Mouse (Mus musculus): ENCODE results near the gene Gsta4.
"Not testable (repeated sequence)": the region's sequence is repeated elsewhere in the genome, so short reads cannot be mapped to it uniquely, and the experiment has no call there.

Gene Gsta4

DNA sequence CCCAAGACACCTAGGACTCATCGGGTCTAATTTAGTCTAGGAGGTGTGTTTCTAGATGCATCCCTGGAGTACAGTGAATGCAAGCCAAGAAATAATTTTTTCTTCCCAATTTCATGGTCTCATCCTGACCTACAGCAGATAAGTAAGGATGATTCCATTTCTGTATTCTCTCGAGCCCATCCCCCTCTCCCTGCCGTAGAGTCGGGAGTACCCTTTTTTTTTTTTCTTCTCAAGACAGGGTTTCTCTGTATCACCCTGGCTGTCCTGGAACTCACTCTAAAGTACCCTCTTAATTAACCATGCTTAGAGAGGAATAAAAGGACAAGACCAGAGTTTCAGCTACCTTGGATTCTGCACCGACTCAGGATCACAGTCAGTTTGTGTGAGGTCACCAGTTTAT is 4.4 kb upstream of the Gsta4 start:
- no peak for DNase-seq (ENCODE audit: low read depth, low spot score)

DNA sequence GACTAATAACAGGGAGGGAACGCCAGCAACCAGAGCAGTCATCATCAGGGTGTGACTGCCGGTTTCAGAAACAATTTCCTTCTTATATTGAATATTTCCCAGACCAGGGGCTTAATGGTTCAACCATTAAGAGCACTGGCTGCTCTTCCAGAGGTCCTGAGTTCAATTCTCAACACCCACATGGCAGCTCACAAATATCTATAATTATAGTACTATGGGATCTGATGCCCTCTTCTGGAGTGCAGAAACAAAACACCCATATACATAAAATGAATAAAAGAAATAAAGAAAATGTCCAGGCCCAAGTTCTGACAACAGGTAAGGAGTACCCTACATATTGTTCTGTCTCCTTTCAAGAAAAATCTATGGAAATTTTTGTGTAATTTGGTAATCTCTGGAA is 3.5 kb upstream of the Gsta4 start:
- no peak for DNase-seq (ENCODE audit: low read depth, low spot score)

DNA sequence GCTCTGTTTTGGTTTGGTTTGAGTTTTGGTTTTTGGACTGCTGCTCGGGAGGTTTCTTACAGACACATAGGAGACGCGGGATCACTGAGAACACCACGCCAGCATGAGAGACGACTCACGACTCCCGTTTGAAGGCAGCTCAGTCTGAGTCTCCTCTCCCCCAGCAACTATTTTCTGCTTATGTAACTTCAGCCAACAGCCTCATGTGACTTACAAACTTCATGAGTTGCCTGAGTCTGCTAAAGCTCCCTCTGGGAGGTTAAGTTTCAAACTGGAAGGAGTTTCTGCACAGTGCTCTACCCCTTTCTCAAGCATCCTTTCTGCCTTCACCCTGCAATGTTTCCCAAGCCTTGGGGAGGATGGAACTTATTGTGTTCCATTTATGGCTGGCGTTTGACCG is 3.1 kb downstream of the Gsta4 start:
- peak; percentile 63 for DNase-seq (ENCODE audit: low read depth, low spot score)

DNA sequence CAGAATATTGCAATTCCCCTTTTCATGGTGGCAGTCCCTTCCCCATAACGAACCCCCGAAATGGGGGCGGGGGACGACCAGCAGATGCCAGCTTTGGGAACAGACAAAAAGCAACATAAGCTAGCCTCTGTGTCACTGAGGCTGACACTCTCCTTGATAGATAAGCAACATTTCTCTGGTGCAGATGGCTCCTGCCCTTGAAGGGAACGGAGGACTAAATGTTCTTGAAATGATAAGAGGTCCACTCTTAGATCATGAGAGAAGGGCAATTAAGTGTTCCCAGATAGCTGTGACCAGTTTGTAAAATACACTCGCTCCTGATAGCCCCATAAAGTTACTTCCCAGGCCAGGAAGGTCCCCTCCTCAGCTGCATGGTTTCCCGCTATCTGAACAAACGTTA is 6.3 kb downstream of the Gsta4 start:
- DNase-seq (ENCODE audit: low read depth, low spot score): no peak

DNA sequence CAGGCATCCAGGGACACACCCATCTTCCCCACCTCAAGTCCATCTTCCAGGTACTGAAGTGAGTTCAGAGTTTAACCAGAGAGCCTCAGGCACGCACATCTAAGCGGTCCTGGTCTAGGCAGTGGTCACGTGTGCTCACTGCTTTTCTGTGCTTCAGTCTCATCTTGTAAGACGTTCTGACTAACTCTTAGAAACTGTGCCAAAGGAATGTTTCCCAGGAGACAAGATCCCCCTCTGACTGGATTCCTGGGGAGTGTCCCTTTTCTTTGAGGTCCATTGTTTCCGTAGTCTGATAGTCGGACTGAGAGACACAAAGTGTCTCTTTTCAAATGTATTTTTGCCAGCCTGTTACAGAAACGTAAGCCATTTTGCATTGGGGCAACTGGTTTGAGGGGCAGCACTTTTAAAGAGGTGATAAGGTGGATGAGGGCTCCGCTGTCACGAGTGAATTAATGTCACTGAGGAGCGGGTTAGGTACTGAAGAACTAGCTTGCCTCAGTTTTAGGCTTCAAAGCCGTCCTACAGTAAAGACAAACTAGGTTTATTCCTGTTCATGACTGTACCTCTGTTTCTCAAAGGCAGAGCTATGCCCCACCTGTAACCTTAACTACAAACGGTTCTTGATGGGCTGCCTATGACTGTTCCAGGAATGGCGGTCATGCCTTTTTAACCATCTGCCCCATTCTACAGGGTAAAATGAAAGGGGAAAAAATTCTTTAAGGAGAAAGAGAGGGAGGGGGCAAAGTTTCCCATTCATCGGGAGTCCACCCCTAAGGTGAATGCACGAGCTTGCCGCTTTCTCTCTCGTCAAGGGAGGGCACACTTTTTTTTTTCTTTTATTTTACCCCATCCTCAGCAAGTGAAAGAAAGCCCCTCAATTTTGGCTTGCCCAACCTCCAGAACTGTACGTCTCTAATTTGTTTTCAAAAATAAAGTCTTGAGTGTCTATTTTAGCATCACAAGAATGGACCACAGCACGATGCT is 8.4 kb downstream of the Gsta4 start:
- DNase-seq (ENCODE audit: low read depth, low spot score): no peak

DNA sequence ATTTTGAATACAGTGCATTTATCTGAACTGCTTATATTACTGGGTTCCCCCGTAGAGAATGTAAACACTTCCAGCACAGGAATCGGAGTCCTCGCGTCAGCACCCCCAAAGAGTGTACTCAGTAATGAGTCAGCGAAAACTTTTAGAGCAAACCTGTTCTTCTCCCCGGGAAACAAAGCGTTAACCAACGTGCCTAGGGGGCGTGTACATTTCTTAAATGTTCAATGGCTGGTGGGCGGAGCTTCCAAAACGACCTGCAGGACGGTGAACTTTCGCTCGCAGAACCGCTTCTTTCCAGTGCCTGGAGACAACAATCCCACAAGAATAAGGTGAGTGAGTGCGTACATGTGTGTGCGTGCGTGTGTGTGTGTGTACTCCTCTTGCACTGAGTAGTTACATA is 9.2 kb downstream of the Gsta4 start:
- DNase-seq (ENCODE audit: low read depth, low spot score): peak; percentile 27

DNA sequence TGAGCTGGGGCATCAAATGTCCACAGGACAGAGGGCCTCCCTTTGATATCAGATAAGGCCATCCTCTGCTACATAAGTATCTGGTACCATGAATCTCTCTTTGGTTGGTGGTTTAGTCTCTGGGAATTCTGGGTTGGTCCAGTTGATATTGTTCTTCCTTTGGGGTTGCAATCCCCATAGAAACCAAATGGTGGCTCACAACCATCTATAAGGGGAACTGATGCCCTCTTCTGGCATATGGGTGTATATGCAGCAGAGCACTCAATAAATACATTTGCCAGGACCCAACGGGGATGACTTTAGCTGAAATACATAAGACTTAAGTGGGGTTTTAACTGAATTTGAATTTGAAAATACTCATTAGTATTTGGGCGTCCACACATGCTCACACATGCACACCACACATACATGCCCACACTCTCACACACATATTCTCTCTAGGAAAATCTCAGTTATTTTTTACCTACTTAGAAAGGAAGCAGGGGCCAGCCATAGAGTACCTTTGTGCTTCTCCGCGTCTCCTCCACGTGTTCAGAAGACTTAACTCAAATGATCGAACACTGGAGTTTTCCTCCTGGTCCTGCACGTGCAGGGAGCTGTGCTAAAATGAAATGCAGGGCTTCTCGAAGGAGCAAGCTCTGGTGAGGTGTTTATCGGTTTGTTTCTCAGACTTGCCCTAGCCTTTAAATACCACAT is 11.5 kb downstream of the Gsta4 start:
- DNase-seq (ENCODE audit: low read depth, low spot score): peak; percentile 63

DNA sequence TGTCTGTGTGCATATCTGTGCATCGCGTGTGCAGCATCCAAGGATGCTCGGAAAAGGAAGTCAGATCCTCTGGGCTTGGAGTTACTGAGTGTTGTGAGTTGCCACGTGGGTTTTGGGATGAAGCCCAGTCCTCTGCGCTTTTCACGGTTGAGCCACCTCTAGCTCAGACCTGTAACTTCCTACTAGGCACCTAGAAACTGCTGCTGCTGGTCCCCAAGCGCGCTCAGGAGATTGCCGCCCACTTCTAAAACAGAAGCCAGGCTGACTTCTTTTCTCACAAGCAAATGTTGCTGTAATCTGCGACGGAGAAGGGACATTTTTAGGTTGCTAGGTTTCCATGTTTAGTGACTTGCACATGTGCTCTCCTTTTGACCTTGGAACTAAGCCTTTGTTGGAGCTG is 12.5 kb downstream of the Gsta4 start:
- no peak for DNase-seq (ENCODE audit: low read depth, low spot score)

DNA sequence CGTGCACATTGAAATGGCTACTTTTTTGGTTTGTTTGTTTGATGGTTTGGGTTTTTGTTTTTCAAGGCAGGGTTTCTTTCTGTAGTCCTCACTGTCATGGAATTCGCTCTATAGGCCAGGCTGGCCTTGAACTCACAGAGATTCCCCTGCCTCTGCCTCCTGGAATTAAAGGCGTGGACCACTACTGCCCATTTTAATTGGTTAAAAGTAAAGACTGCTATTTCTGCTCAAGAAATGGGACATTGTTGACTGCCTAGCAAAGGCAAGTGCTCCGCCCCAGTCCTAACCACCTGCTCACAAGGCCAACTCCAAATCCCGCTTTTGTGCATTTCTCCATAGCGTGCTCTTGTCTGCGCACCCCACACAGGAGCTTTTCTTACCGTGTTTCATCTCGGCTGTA is 15.2 kb downstream of the Gsta4 start:
- DNase-seq (ENCODE audit: low read depth, low spot score): no peak

DNA sequence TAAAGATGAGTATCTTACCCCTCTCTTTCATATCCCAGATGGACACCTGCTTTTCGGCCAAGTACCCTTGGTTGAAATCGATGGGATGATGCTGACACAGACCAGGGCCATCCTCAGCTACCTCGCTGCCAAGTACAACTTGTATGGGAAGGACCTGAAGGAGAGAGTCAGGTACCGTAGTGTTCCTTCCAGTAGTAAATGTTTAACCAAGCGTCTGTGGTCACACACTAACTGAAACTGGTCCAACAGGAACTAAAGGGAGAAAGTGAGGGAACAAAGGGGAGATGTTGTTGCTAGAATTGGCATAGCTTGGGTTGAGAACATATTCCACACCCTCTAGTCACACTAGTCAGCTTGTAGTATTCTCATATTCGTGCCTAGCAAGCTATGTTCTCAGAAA is 21.6 kb downstream of the Gsta4 start:
- no peak for DNase-seq (ENCODE audit: low read depth, low spot score)

DNA sequence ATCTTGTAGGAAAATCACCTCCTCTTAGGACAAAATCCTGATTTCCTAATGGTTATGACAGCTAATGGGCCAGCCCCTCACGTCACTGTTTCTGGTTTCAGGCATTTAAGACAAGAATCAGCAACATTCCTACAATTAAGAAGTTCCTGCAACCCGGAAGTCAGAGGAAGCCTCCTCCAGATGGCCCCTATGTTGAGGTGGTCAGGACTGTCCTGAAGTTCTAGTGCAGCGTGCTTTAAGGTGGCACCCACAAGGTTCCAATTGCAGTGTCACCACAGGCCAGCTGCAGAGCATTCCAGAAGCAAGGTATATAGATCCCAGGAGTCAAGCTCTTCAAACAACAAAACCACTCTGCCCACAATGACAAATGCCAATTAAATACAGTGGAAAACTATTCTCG is 26.4 kb downstream of the Gsta4 start:
- DNase-seq (ENCODE audit: low read depth, low spot score): no peak

DNA sequence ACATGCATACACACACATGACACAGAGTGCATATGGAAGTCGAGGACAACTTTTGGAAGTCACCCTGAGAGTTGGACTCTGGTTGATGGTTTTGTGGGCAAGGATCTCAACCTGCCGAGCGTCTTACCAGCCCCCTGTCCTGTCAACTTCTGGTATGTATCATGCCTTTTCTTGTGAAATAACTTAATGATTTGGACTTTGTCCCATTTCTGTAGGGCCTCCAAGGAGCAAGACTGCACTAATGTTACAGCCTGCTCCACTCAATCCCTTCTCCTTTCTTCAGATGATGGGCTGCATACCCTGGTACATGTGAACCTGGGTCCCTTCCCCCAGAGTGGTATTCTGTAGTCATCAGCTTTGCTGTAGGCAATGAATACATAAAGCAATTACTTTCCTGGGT is 27.5 kb downstream of the Gsta4 start:
- DNase-seq (ENCODE audit: low read depth, low spot score): no peak

DNA sequence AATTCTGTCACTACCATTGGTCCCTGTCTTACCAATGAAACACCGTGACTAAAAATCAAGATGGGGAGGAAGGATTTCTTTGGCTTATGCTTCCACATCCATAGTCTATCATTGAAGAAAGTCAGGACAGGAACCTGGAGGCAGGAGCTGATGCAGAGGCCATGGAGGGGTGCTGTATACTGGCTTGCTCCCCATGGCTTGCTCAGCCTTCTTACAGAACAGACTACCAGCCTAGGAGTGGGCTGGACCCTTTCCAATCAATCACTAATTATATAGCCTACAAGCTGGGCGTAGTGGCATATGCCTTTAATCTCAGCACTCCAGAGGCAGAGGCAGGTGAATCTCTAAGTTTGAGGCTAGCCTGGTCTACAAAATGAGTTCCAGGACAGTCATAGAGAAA is 28.2 kb downstream of the Gsta4 start:
- no peak for DNase-seq (ENCODE audit: low read depth, low spot score)

DNA sequence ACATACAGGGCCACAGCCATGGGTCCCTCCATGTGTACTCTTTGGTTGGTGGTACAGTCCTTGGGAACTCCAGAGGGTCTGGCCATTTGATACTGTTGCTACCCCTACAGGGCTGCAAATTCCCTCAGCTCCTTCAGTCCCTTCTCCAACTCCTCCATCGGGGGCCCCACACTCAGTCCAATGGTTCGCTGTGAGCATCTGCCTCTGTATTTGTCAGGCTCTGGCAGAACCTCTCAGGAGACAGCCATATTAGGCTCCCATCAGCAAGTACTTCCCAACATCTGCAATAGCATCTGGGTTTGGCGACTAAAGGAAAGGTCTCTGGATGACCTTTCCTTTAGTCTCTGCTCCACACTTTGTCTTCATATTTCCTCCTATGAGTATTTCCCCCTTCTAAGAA is 28.9 kb downstream of the Gsta4 start:
- DNase-seq (ENCODE audit: low read depth, low spot score): no peak

DNA sequence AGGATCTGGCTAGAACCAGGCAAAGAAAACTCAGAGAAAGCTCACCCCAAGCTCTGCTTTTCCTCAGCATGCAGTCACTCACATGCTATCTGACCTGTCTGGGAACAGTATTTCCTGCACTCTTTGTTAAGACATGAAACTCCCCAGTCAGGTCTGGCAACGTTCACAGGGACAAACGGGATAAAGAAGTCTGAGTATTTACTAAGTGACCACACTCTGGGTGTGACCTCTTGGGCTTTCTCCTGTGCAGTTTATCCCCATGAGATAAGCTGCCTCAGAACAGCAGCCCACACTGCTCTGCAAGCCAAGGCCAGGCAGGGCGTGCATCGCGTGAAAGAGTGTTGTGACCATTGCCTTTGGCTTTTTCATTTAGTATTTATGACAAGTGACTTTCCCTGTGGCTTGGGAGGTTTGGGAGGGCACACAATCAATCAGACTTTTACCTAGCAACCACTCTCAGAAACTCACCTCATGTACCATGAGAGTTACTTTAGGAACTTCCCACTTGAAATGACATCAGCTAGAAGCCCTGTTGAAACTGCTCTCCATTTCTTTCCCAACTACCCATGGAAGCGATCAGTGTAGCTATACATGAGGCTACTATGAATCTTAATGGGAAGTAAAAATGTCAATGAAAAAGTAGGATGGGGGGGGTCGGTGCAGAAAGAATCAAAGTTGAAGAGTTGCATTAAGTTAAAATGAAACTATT is 29.9 kb downstream of the Gsta4 start:
- DNase-seq (ENCODE audit: low read depth, low spot score): no peak

DNA sequence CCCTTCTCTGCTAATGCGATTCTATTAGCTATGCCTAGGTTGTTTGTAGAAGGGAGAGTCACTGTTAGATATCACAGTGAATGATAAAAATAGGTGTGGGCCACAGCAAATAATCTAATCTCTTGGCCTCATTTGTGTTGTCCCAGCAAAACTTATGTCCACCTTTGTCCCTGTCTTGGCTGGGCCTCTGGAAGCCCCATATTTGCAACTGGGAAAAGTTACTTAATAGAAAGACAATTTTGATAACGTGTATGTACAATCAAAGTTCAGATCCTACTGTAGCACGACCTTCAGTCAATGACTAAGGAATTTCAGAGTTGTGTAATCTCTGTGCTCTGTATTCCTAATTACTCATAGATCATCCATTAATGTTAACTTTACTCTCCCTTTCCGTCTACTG is 34.5 kb downstream of the Gsta4 start:
- no peak for DNase-seq (ENCODE audit: low read depth, low spot score)

DNA sequence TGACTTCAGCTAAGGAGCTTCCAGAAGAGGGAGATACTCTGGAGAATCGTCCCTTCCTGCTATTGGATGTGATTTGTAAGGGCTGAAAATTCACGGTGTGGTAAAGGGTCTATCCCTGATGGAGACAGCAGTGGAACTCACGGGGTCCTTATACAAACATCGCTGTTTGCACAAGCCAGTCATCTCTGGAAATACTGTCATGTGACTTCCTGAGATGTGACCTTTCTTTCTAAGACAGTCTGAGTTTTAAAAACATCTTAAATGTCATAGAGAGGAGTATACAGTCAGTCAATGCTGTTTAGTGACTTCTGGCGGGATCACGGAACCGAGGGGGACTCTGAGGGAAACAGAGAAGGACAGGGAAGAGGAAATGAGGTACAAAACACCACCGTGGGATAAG is 40.0 kb downstream of the Gsta4 start:
- no peak for DNase-seq (ENCODE audit: low read depth, low spot score)

DNA sequence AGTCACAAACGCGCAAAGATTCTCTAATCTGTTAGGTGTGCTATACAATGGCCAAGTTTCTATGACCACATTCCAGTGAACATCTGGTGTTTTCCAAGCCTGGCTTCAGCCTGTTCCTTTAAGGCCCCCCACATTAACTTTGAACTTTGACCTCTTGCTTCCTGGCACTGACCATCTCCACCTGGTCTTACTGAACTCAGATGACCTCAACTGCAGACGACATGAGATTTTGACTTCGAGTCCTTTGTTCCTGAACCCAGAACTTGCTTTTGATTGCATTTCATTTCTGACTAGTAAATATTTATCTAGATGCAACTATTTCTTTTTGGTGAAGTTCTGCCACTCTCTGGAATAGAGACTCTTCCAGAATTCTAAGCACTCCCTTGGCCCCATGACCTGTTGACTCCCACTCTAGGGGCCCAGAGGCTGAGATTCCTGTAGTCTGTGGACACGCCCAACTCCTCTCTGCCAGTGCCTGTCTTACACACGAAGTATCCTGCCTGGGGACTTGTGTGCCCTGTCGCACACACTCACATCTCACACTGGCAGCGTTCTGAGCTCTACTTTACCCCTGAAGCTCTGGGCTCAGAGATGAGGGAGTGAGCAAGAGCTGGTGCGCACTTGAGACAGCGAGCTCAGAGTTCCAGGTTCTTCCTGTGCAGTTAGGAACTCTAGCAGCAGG is 40.8 kb downstream of the Gsta4 start:
- no peak for DNase-seq (ENCODE audit: low read depth, low spot score)

DNA sequence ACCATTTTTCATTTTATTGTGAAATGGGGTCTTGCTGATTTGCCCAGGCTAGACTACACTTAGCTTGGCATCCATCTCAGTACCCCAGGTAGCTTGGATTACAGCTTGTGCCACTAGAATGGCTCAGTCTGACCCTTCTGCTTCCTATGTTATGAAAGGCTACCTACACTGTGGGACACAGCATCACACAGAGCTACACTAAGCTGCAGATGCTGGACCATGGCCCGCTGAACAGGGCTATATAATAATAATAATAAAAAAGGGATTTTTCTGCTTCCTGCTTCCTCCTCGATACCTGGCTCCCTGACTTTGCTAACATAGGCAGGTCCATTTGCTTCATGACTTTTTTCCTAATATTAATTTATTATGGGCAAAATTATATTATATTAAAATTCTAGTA is 41.8 kb downstream of the Gsta4 start:
- no peak for DNase-seq (ENCODE audit: low read depth, low spot score)

DNA sequence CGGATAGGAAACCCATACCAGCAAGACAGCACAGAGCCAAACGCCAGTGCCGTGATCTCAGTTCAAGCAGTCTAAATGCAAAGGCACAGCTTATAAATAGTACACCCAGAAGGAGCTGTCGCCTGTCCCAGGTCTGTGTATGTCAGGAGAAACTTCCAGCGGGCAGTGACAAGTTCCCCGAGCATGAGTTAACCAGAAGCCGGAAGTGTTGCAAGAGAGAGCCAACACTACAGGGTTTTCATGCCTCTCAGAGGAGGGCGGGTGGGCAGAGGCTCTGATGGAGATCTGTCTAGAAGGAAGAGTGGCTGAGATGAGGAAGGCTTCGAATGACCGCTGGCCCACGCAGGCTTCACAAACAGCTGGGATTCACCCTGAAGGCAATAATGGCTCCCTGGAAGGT is 42.7 kb downstream of the Gsta4 start:
- peak; percentile 31 for DNase-seq (ENCODE audit: low read depth, low spot score)

DNA sequence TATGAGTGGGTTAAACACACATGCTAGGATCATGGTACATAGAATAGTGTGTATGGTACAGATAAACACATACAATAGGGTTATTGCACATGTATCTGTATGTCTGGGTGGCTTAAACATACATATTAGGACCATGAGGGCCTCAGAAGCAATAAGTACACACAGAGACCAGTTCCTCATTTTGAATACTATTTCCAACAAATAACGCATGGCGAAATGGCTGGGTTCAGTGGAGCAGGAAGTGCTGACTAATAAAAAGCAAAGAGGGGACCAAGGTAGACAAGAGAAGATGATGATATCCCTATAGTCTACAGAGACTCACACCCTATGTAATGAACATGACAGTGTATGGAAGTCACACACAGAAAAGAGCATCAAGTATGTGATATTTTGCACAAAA is 45.5 kb downstream of the Gsta4 start:
- DNase-seq (ENCODE audit: low read depth, low spot score): no peak

DNA sequence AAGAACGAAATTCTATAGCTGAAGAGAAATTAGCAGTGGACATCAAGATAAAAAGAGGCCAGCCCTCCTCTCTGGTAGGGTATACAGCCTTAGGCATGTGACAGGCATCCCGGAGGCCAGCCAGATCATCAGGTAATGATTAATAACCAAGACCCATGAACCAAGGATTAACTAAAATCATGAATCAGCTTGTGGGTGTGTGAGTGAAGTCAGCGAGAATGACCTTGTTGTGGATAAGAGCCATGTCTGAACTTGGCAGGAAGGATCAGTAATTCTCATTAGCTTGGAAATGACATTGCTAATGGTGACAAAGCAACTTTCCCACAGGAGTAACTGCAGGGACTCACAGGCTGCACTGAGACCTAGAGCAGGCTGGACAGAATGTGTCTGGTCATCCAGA is 47.1 kb downstream of the Gsta4 start:
- not testable (repeated sequence) for DNase-seq (ENCODE audit: low read depth, low spot score)
